Mouse (Mus musculus): ENCODE data around the gene Vdac1.
"Not testable (repeated sequence)": the region's sequence is repeated elsewhere in the genome, so short reads cannot be mapped to it uniquely, and the experiment has no call there.

The Vdac1 gene

GRCm38 (mm10) chr11:52377579-52377978 is 16.9 kb downstream of the Vdac1 start:
- no peak for DNase-seq

DNA sequence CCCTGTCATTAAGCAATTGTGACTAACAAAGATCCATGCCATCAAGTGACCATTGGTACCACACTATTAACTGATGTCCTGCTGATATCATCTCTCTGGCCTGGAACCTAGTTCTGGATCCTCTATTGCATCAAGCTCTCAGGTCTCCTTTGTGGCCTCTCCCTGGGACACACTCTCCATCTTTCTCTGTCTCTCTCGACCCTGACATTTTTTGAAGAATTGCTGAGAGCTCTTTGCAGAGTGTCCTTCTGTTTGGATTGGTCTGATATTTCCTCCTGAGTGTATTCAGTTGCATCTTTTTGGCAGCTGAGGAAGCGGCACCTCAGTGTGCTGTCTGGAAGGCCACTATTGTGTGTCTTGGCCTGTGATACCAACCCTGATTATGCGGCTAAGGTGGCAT is 18.6 kb downstream of the Vdac1 start:
- DNase-seq: no peak

GRCm38 (mm10) chr11:52383741-52384140 is 23.1 kb downstream of the Vdac1 start:
- DNase-seq: peak; percentile 52

GRCm38 (mm10) chr11:52384667-52385066 is 24.0 kb downstream of the Vdac1 start:
- DNase-seq: no peak

DNA sequence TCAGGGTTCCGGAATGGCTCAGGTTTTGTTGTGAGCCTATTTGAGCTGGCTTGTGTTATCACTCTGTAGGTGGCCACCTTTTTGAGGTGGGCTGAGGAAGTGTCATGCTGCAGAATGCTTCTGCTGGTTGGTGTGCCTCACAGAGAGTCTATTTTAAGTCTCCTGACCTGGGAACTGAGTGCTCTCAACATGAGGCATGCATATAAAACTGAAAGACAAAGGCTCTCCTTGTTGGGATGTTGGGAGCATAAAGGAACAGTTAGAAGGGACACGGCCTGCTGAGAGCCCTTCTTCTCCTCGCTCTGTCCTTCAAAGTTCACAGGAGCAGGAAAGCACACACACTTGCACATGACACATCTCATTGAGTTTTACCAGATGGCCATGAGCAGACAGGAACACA is 26.2 kb downstream of the Vdac1 start:
- no peak for DNase-seq

GRCm38 (mm10) chr11:52388150-52388549 is 27.5 kb downstream of the Vdac1 start:
- DNase-seq: no peak

- not testable (repeated sequence) for DNase-seq
Measured at GRCm38 (mm10) chr11:52388979-52389378, 28.3 kb downstream of the Vdac1 start.

- no peak for DNase-seq
Measured at GRCm38 (mm10) chr11:52389933-52390332, 29.3 kb downstream of the Vdac1 start.

DNA sequence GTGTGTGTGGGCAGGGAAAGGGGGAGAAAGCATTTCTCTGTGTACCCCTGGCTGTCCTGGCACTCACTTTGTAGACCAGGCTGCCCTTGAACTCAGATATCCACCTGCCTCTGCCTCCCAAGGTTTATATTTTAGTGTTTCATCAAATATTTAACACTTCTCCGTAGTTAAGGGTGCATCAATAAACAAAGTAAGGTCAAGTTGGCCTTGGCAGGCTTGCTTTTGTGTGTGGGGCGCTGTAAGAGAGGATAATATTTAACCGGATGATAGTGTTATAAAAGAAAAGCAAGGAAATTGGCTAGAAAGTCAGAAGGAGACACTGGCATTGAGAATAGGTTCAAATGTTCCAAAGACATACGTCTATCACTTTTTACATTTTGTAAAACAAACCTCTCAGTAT is 33.8 kb downstream of the Vdac1 start:
- peak; percentile 36 for DNase-seq

DNA sequence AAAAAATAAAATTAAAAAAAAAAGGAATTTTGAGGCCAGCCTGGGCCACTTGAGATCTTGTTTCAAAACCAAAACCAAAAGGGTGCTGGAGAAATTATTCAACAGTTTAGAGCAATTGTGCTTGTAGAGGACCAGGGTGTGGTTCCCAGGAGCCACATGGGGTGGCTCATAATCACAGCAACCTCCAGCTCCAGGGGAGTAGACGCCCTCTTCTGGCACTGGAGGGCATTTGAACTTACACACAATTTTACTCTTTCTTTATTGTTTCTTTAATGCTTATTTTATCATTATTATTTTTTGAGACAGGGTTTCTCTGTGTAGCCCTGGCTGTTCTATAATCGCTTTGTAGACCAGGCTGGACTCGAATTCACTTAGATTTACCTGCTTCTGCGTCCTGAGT is 34.7 kb downstream of the Vdac1 start:
- DNase-seq: no peak

- peak; percentile 95 for DNase-seq
Measured at GRCm38 (mm10) chr11:52395940-52396596, 35.4 kb downstream of the Vdac1 start, which contains the start of gene 9530068E07Rik. Gene 9530068E07Rik, plus strand, starts transcription at chr11:52396428.

DNA sequence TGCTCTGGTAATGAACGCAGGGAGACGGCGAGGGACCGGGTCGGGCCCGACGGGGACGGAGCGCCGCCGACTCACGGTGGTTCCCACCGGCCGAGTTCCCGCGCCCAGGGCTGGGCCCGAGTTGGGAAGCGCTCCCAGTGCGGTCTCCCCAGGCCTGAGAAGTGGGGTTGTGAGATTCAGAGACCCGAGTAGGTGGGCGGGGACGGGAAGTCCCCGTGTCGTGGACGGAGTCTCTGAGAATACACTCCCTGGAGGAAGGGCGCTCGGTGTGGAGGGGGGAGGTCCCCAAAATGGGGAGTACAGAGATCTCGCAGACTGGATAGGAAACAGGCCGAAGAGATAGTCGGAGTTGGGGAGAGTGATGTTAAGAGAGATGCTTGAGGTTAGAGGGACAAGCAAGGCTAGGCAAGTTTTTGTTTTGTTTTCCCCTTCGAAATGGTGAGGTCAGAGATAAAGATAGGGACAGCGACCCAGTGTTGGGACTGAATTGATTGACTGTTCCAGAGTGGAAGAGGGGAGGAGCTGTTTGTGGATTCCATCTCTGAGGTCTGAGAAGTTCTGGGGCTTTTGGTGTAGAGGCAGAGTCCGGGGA is 36.0 kb downstream of the Vdac1 start:
- DNase-seq: no peak

DNA sequence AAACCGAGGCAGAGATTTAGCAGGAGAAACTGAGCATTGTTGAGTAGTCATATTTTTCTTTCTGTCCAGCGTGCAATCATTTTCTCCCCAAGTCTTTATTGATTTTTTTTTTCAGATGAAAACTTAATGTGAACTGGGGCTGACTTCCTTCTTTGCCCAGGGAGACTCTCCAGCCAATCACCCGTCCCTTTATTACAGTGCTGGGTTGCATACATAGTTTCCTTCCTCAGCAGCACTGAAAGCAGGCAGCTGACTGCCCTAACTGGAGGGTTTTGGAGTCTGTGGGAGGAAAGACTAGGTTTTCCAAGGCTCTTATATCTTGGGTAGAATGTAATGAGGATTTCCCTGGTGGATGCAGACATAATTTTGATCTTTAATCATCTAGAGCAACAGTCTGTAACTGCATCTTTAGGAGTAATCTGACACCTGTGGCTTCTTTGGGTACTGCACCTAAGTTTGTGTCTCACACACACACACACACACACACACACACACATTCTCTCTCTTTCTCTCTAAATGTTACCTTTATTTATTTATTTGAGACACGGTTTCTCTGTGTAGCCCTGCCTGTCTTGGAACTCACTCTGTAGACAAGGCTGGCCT is 36.8 kb downstream of the Vdac1 start:
- DNase-seq: no peak

- peak; percentile 30 for DNase-seq
Measured at GRCm38 (mm10) chr11:52401476-52401875, 40.8 kb downstream of the Vdac1 start.

DNA sequence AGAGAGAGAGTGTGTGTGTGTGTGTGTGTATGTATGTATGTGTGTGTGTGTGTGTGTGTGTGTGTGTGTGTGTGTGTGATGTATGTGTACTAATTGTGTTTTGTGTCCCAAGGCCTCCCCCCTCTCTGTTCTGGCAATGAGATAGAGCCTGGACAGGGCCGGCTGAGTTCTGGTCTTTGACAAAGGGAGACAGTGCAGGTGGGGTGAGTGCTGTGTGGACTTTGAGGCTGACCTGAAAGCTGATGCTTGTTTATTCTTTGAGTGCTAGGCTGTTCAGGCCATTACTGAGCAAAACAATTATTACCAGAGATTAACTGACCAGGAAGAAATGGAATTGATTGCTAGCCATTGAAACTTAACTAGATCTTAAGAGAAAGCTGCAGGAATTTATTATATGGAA is 41.9 kb downstream of the Vdac1 start:
- peak; percentile 58 for DNase-seq

- DNase-seq: peak; percentile 37
Measured at GRCm38 (mm10) chr11:52404209-52404608, 43.5 kb downstream of the Vdac1 start.

GRCm38 (mm10) chr11:52405196-52405688 is 44.6 kb downstream of the Vdac1 start:
- no peak for DNase-seq

DNA sequence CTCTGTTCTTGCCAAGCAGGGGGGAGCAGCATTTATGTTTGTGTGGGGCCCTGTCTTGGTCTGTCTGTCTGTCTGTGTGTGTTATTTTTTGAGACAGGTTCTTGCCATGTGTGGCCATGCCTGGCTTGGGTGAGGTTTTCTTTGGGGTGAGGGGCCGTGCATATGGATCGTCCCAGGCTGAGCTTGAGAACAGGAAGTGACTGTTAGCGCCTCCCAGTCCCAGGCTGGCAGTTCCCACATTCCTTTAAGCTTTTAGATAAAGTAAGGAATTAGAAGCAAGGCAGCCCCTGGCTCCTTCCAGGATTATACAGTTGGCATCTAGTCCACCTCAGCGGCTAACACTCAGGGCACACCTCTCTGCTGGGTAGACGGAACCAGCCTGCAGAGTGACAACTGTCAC is 48.7 kb downstream of the Vdac1 start:
- DNase-seq: no peak

- no peak for DNase-seq
Measured at GRCm38 (mm10) chr11:52418358-52418757, 57.7 kb downstream of the Vdac1 start.

- DNase-seq: no peak
Measured at GRCm38 (mm10) chr11:52419246-52419645, 58.6 kb downstream of the Vdac1 start.

GRCm38 (mm10) chr11:52419861-52420260 is 59.2 kb downstream of the Vdac1 start:
- DNase-seq: no peak

- DNase-seq: peak; percentile 48
Measured at GRCm38 (mm10) chr11:52420296-52421052, 59.8 kb downstream of the Vdac1 start.

GRCm38 (mm10) chr11:52421053-52421778 is 60.6 kb downstream of the Vdac1 start:
- DNase-seq: peak; percentile 77
